Mouse (Mus musculus) olfactory bulb, adult 2 months (tissue): ENCODE results near the gene Ranbp3l.

Experiments used
- CTCF ChIP-seq: fragments of 200-500 bp; IDR thresholded peaks from 2 replicates; pipeline ENCODE4 v1.5.1; 2012; ENCODE audit warnings: low read depth, mild to moderate bottlenecking, low read length, moderate library complexity; ENCODE audit not compliant: insufficient read depth
- POLR2A ChIP-seq: fragments of 200-500 bp; IDR thresholded peaks from 2 replicates; pipeline ENCODE4 v1.6.1; 2012; ENCODE audit warnings: mild to moderate bottlenecking, low read depth, low read length, moderate library complexity; ENCODE audit not compliant: insufficient read depth

GRCm38 (mm10) chr15:9090662-9091061, 122.9 kb downstream of the Ranbp3l start:
- TF ChIP-seq POLR2A (no peak), CTCF (no peak)
